Mouse (Mus musculus): Measurements from ENCODE around the gene Ugcg.
"Not testable (repeated sequence)": the region's sequence is repeated elsewhere in the genome, so short reads cannot be mapped to it uniquely, and the experiment has no call there.

Gene Ugcg

DNA sequence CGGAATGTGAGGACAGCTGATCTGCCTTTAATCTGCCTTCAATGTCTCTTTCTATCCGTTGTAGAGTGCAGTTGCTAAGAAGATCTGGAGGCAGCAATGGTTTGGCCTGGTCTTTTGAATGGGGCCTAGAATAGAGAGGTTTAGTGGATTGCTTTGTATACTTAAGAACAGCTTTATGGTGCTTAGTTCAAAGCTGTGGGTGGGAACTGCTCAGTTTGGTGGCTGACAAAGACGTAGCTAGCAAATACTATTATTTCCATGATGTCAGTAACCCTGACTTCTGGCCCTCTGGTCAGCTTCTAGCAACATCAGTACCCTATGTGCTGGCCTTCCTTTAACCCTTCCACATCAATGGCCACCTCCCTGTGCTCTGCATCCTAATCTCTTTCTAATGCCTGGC, 68.8 kb downstream of the Ugcg start:
- DNase-seq (ENCODE audit: low spot score): no peak

DNA sequence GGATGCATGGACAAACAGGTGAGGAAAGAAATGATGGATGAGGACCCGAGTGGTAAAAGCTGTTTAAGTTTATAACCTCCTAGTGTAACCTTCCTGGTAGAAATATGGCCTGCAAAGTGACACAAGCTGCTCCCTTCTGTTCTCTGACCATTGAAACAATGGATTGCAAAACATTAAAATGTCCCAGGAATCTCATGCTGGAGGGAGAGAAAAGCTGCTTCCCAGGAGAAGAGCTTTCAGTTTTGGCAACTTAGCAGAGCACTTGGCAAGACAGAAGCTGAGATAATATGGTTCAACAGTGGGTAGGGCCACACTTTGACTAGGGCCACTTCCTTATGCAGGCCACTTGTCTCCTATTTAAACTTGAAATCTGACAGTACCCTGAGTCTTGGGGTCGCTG, 69.7 kb downstream of the Ugcg start:
- DNase-seq (ENCODE audit: low spot score): no peak

DNA sequence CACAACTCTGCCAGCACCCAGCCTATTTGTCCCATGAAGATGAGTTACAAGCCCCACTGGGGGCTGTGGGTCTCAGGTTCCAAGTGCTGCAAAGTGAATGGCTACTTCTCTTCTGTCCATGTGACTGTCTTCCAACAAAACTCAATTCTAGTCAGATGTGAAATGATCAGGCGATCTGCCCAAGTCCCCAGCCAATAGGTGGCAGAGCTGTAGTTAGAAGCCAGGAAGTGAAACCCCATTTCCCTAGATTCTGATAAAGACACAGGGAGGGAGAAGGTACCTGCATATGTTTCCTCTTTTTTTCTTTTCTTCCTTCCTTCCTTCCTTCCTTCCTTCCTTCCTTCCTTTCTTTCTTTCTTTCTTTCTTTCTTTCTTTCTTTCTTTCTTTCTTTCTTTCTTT, 70.7 kb downstream of the Ugcg start:
- no peak for DNase-seq (ENCODE audit: low spot score)

DNA sequence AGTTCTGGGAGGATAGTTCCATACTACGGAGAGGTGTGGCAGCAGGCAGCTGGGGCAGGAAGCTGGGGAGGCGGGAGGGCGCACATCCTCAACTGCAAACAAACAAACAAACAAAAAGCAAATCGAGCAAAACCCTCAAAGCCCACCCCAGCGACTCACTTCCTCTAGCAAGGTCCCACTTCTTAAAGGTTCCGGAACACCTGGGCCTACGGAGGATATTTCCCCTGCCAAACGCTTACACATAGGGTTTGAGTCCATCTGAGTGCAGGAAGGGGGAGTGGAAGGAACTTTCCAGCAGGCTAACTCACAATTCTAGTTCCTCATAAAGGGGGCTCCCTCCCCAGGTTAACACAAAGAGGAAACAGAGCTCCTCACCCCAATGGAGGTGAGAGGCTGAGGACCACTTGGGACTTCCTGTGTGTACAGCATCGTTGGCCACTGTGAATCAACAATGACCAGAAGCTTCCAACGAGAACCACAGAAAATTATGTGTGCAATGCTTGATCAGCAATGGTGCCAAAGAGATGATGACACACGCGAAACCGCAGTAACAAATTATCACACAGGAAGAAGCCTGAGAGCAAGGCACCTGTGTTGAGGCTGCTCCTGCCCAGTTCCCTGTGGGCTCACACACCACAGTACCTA, 71.9 kb downstream of the Ugcg start:
- DNase-seq (ENCODE audit: low spot score): no peak

DNA sequence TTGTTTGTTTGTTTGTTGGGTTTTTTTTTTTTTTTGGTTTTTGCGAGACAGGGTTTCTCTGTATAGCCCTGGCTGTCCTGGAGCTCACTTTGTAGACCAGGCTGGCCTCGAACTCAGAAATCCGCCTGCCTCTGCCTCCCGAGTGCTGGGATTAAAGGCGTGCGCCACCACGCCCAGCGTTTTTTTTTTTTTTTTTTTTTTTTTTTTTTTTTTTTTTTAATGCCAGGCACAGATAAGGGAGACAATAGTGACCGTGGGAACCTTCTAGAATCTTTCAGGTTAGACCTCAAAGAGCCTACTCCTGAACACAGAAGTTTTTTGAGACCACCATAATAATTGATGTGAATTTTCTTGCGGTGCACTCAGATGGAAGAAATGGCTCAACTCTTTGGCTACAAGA, 72.5 kb downstream of the Ugcg start:
- not testable (repeated sequence) for DNase-seq (ENCODE audit: low spot score)

DNA sequence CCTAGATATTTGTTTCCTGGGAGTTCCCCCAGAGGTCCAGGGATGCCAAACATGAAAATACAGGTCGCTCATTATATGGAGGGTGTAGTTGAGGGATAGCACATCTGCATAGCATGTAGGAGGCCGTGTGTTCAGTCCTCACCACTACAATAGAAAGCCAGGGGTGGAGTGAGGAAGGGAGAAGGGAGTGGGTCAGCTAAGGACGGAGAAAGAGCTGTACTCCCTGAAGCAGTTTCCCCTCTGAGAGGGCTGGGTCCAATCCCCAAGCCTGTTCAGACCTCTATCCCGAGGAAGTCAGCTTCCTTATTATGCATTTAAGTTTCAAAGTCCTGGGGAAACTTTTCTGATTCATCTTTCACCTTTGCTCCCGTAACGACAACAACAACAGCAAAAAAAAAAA, 73.1 kb downstream of the Ugcg start:
- no peak for DNase-seq (ENCODE audit: low spot score)

DNA sequence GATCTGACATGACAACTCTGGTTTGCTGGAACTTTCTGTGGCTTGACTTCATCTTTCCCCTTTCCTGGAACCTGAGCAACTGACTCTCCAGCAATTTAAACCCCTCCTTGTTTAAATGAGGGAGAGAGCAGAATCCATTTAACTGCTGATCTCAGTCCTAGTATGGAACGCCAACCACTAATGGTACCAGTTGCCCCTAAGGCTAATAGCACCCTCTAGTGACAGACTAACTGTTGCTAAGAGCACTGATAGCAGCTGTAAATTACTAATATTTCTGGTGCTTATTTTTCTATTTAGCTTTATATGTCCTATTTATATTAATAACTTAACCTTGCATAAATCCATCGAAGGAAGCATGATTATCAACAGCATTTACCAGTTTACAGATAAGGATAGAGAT, 74.4 kb downstream of the Ugcg start:
- no peak for DNase-seq (ENCODE audit: low spot score)

DNA sequence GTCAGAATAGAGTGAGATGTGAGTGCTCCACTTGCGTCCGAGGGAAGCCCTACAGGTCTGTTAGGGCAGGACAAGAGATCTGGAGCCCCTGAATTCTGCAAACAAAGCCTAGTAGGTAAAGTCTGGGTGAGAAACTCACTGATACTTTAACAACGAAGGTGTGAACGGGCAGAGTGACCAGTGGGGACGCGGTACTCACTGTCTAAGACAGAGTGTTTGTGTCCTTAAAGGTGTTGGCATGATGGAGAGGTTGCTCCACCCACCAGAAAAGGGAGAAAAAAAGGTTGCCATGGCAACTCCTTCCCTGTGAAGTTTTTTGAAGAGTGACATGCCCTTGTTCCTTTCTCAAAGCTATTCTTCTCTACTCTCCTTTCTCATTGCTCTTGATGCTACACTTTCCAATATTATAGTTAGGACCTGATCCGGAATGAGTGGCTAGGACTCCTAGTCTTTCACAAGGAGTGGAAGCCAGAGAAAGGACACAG, 75.6 kb downstream of the Ugcg start:
- no peak for DNase-seq (ENCODE audit: low spot score)

DNA sequence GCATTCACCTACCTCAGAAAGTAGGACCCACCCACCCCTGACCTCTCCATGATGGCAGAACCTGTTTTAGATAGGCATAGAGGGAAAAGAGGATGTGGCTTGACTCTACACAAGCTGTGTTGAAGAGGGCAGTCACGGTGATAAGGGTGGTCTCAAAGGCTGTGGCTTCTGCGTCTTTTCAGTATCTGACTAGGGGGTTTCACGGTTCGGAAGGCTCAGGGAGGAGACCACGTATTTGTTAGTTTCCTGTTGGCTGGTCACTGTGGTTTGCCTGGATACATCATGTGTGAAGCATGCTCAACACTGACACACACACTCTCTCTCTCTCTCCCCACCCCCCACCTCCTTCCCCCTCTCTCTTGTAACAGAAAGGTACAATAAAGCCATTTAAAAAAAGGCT, 76.1 kb downstream of the Ugcg start:
- no peak for DNase-seq (ENCODE audit: low spot score)

DNA sequence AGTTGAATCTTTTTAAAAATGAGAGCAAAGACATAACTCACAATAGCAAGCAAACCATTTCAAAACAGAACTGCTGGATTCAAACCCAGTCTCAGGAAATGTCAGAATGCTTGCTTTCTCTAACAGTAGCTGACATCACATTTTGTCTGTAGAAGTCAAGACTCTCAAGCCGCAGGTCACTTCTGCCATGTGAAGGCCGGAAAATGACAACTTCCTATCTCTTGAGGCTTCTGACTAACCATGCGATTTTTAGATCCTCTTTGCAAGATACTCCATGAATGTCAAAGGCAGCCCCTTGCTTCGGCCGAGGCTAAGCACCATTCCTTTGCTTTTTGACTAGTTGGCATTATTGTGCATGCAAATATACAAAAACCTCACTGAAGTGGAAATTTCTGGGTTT, 76.6 kb downstream of the Ugcg start:
- DNase-seq (ENCODE audit: low spot score): no peak
